Mouse (Mus musculus) CH12.LX (cell line): ENCODE data around the gene Gpat2.

ENCODE experiments used
- CTCF ChIP-seq, 2 experiments: IDR thresholded peaks in 1 of 2; conservative IDR thresholded peaks in 1 of 2; 2 replicates each; pipeline ENCODE4 v1.5.1; 2011 to 2012; ENCODE audit warnings: low read depth in 2 of 2, low read length in 2 of 2, improper control_type of control experiment in 1 of 2, inconsistent platforms in 1 of 2, mild to moderate bottlenecking in 1 of 2, moderate library complexity in 1 of 2
- HCFC1 ChIP-seq: IDR thresholded peaks from 2 replicates; pipeline ENCODE4 v1.6.1; 2012; ENCODE audit warnings: low read depth, mild to moderate bottlenecking, inconsistent platforms, low read length, improper control_type of control experiment
- MAFK ChIP-seq: IDR thresholded peaks from 2 replicates; pipeline ENCODE4 v1.6.1; 2011; ENCODE audit warnings: low read length, improper control_type of control experiment; ENCODE audit not compliant: insufficient replicate concordance
- MXI1 ChIP-seq: IDR thresholded peaks from 2 replicates; pipeline ENCODE4 v1.6.1; 2011; ENCODE audit warnings: mild to moderate bottlenecking, low read depth, low read length, improper control_type of control experiment
- POLR2AphosphoS2 ChIP-seq: IDR thresholded peaks from 2 replicates; pipeline ENCODE4 v1.6.1; 2011; ENCODE audit warnings: low read depth, low read length, improper control_type of control experiment
- ZC3H11A ChIP-seq: IDR thresholded peaks from 2 replicates; pipeline ENCODE4 v1.6.1; 2012; ENCODE audit warnings: low read depth, mild to moderate bottlenecking, inconsistent platforms, low read length, improper control_type of control experiment

GRCm38 (mm10) chr2:127430238-127430637 is 5.2 kb downstream of the Gpat2 start:
- TF ChIP-seq MXI1, result no peak
- no peak for TF ChIP-seq HCFC1
- no peak for TF ChIP-seq ZC3H11A
- TF ChIP-seq CTCF (conservative IDR thresholded peaks at IDR 0.05 in 1 of 2, IDR thresholded peaks at IDR 0.05 in 1 of 2; ENCODE audit: low read depth in 2 of 2, low read length in 2 of 2), result peak; percentile 79 to 86
- TF ChIP-seq POLR2AphosphoS2, result no peak
- no peak for TF ChIP-seq MAFK
